Mouse (Mus musculus): ENCODE data around the gene Prkca. TPM values are rescaled to one million over a fixed set of nuclear protein-coding genes. Genes with fewer than 3 reads are reported as not detected.

Gene Prkca
- polyA plus RNA-seq, 1 experiment: 266 TPM

- TF ChIP-seq CTCF (IDR thresholded peaks at IDR 0.05; ENCODE audit: insufficient read depth, low read depth, low read length): no peak
- no peak for TF ChIP-seq POLR2A (IDR thresholded peaks at IDR 0.05; ENCODE audit: insufficient read depth, low read depth, low read length)
- 64% methylated on average over 6 of the region's 7 CpGs for WGBS
- Histone ChIP-seq H3K4me3 (ENCODE audit: insufficient read depth, low read depth, low read length) (no peak overlapping the region), H3K4me1 (ENCODE audit: control insufficient read depth, insufficient read depth, low read length) (peaks cover 8% of the 10 kb centered on the region), H3K27ac (ENCODE audit: insufficient read depth, low read depth, low read length) (no peak overlapping the region)
Observed at GRCm38 (mm10) chr11:108364945-108365589, 21.3 kb upstream of the Prkca start.

- TF ChIP-seq POLR2A (IDR thresholded peaks at IDR 0.05; ENCODE audit: insufficient read depth, low read depth, low read length) (no peak), CTCF (IDR thresholded peaks at IDR 0.05; ENCODE audit: insufficient read depth, low read depth, low read length) (no peak)
- Histone ChIP-seq H3K27ac (ENCODE audit: insufficient read depth, low read depth, low read length) (no peak overlapping the region), H3K4me1 (ENCODE audit: control insufficient read depth, insufficient read depth, low read length) (peaks cover 11% of the 10 kb centered on the region), H3K4me3 (ENCODE audit: insufficient read depth, low read depth, low read length) (no peak overlapping the region)
- 88% methylated on average over 4 of the region's 4 CpGs for WGBS
Observed at GRCm38 (mm10) chr11:108363991-108364390, 20.3 kb upstream of the Prkca start.

GRCm38 (mm10) chr11:108362965-108363364, 19.2 kb upstream of the Prkca start:
- WGBS: 96% methylated on average over 5 of the region's 5 CpGs
- Histone ChIP-seq H3K4me1 (ENCODE audit: control insufficient read depth, insufficient read depth, low read length) (peaks cover 15% of the 10 kb centered on the region), H3K4me3 (ENCODE audit: insufficient read depth, low read depth, low read length) (no peak overlapping the region), H3K27ac (ENCODE audit: insufficient read depth, low read depth, low read length) (no peak overlapping the region)
- TF ChIP-seq POLR2A (IDR thresholded peaks at IDR 0.05; ENCODE audit: insufficient read depth, low read depth, low read length) (no peak), CTCF (IDR thresholded peaks at IDR 0.05; ENCODE audit: insufficient read depth, low read depth, low read length) (no peak)

GRCm38 (mm10) chr11:108360983-108361382, 17.3 kb upstream of the Prkca start:
- 94% methylated on average over 4 of the region's 4 CpGs for WGBS
- H3K27ac ChIP-seq (ENCODE audit: insufficient read depth, low read depth, low read length): no peak overlapping the region
- peaks cover 18% of the 10 kb centered on the region for H3K4me1 ChIP-seq (ENCODE audit: control insufficient read depth, insufficient read depth, low read length)
- H3K4me3 ChIP-seq (ENCODE audit: insufficient read depth, low read depth, low read length): no peak overlapping the region
- TF ChIP-seq POLR2A (IDR thresholded peaks at IDR 0.05; ENCODE audit: insufficient read depth, low read depth, low read length) (no peak), CTCF (IDR thresholded peaks at IDR 0.05; ENCODE audit: insufficient read depth, low read depth, low read length) (no peak)

GRCm38 (mm10) chr11:108358911-108359310, 15.2 kb upstream of the Prkca start:
- no peak overlapping the region for H3K4me3 ChIP-seq (ENCODE audit: insufficient read depth, low read depth, low read length)
- TF ChIP-seq CTCF (IDR thresholded peaks at IDR 0.05; ENCODE audit: insufficient read depth, low read depth, low read length) (no peak), POLR2A (IDR thresholded peaks at IDR 0.05; ENCODE audit: insufficient read depth, low read depth, low read length) (no peak)
- H3K4me1 ChIP-seq (ENCODE audit: control insufficient read depth, insufficient read depth, low read length): peaks cover 14% of the 10 kb centered on the region
- no peak overlapping the region for H3K27ac ChIP-seq (ENCODE audit: insufficient read depth, low read depth, low read length)
- WGBS: 75% methylated on average over 6 of the region's 6 CpGs

GRCm38 (mm10) chr11:108356020-108356419, 12.3 kb upstream of the Prkca start:
- no peak overlapping the region for H3K27ac ChIP-seq (ENCODE audit: insufficient read depth, low read depth, low read length)
- TF ChIP-seq CTCF (IDR thresholded peaks at IDR 0.05; ENCODE audit: insufficient read depth, low read depth, low read length) (no peak), POLR2A (IDR thresholded peaks at IDR 0.05; ENCODE audit: insufficient read depth, low read depth, low read length) (no peak)
- H3K4me1 ChIP-seq (ENCODE audit: control insufficient read depth, insufficient read depth, low read length): peaks cover 14% of the 10 kb centered on the region
- WGBS: 76% methylated on average over 4 of the region's 4 CpGs
- H3K4me3 ChIP-seq (ENCODE audit: insufficient read depth, low read depth, low read length): no peak overlapping the region

- no peak overlapping the region for H3K4me3 ChIP-seq (ENCODE audit: insufficient read depth, low read depth, low read length)
- TF ChIP-seq POLR2A (IDR thresholded peaks at IDR 0.05; ENCODE audit: insufficient read depth, low read depth, low read length) (no peak), CTCF (IDR thresholded peaks at IDR 0.05; ENCODE audit: insufficient read depth, low read depth, low read length) (no peak)
- peaks cover 2% of the 10 kb centered on the region; the same call in 1 of the 2 replicates for H3K4me1 ChIP-seq (ENCODE audit: control insufficient read depth, insufficient read depth, low read length)
- no peak overlapping the region for H3K27ac ChIP-seq (ENCODE audit: insufficient read depth, low read depth, low read length)
- 95% methylated on average over 10 of the region's 10 CpGs for WGBS
Observed at GRCm38 (mm10) chr11:108352842-108353388, 9.2 kb upstream of the Prkca start.

GRCm38 (mm10) chr11:108350799-108351198, 7.1 kb upstream of the Prkca start:
- 88% methylated on average over 4 of the region's 4 CpGs for WGBS
- no peak overlapping the region for H3K4me3 ChIP-seq (ENCODE audit: insufficient read depth, low read depth, low read length)
- H3K27ac ChIP-seq (ENCODE audit: insufficient read depth, low read depth, low read length): no peak overlapping the region
- no peaks in the 10 kb centered on the region for H3K4me1 ChIP-seq (ENCODE audit: control insufficient read depth, insufficient read depth, low read length)
- TF ChIP-seq CTCF (IDR thresholded peaks at IDR 0.05; ENCODE audit: insufficient read depth, low read depth, low read length) (no peak), POLR2A (IDR thresholded peaks at IDR 0.05; ENCODE audit: insufficient read depth, low read depth, low read length) (no peak)

GRCm38 (mm10) chr11:108345321-108345720, 1.6 kb upstream of the Prkca start:
- H3K27ac ChIP-seq (ENCODE audit: insufficient read depth, low read depth, low read length): no peak overlapping the region
- TF ChIP-seq POLR2A (IDR thresholded peaks at IDR 0.05; ENCODE audit: insufficient read depth, low read depth, low read length) (no peak), CTCF (IDR thresholded peaks at IDR 0.05; ENCODE audit: insufficient read depth, low read depth, low read length) (no peak)
- no peaks in the 10 kb centered on the region for H3K4me1 ChIP-seq (ENCODE audit: control insufficient read depth, insufficient read depth, low read length)
- no peak overlapping the region for H3K4me3 ChIP-seq (ENCODE audit: insufficient read depth, low read depth, low read length)
- WGBS: 89% methylated on average over 2 of the region's 2 CpGs

Data from olfactory bulb, adult 2 months (tissue).